Mouse (Mus musculus) thymus, adult 2 months (tissue): ENCODE results near the gene Il1r1. TPM values are rescaled to one million over a fixed set of nuclear protein-coding genes. Genes with fewer than 3 reads are reported as not detected.

Experiments used
- DNase-seq: peaks from one replicate; pipeline ENCODE4 v3.0.0; 2021
- H3K27ac ChIP-seq: fragments of 200-500 bp; 2 replicates; pipeline ENCODE4 v1.5.1; 2012; ENCODE audit warnings: low read length, control low read depth; ENCODE audit not compliant: control insufficient read depth, insufficient read depth
- H3K27me3 ChIP-seq: fragments of 200-500 bp; 2 replicates; pipeline ENCODE4 v1.6.1; 2012; ENCODE audit warnings: mild to moderate bottlenecking, low read length, moderate library complexity, mixed read lengths; ENCODE audit not compliant: control insufficient read depth, insufficient read depth
- H3K36me3 ChIP-seq: fragments of 200-500 bp; 2 replicates; pipeline ENCODE4 v1.6.1; 2012; ENCODE audit warnings: mild to moderate bottlenecking, low read length, moderate library complexity; ENCODE audit not compliant: control insufficient read depth, insufficient read depth
- H3K4me1 ChIP-seq: fragments of 200-500 bp; replicated peaks from 2 replicates; pipeline ENCODE4 v1.6.1; 2012; ENCODE audit warnings: low read length; ENCODE audit not compliant: control insufficient read depth, insufficient read depth
- H3K4me3 ChIP-seq: fragments of 200-500 bp; 2 replicates; pipeline ENCODE4 v1.5.1; 2012; ENCODE audit warnings: mild to moderate bottlenecking, low read length, control low read depth, moderate library complexity; ENCODE audit not compliant: control insufficient read depth, insufficient read depth
- CTCF ChIP-seq: fragments of 200-500 bp; IDR thresholded peaks from 2 replicates; pipeline ENCODE4 v1.5.1; 2012; ENCODE audit warnings: mild to moderate bottlenecking, control low read depth, low read length, moderate library complexity, borderline replicate concordance; ENCODE audit not compliant: control insufficient read depth, poor library complexity, insufficient read depth; ENCODE audit errors: extremely low read depth
- POLR2A ChIP-seq: fragments of 200-500 bp; IDR thresholded peaks from 2 replicates; pipeline ENCODE4 v1.6.1; 2012; ENCODE audit warnings: mild to moderate bottlenecking, low read length, control low read depth, moderate library complexity; ENCODE audit not compliant: control insufficient read depth, poor library complexity, insufficient read depth; ENCODE audit errors: extremely low read depth
- WGBS: fragments of 180-500 bp; shearing (Covaris S2); methylation state at CpG from one replicate; pipeline ENCODE4 v1.1.7; 2018; 5-methylcytosine and 5-hydroxymethylcytosine counted together
- polyA plus RNA-seq: library from polyadenylated mRNA; depleted of rRNA; stranded (reverse); fragments of >200 nt; gene quantifications from 2 replicates; pipeline ENCODE4 v1.2.3, GENCODE M21; 2012

Gene Il1r1
- polyA plus RNA-seq, 1 experiment = 3.3 TPM

GRCm38 (mm10) chr1:40273491-40273890 is 48.6 kb downstream of the Il1r1 start:
- H3K36me3 ChIP-seq = no peaks in the 10 kb centered on the region
- 100% methylated on average over 1 of the region's 1 CpGs for WGBS
- TF ChIP-seq POLR2A (no peak), CTCF (no peak)

GRCm38 (mm10) chr1:40275285-40276013 is 50.6 kb downstream of the Il1r1 start:
- Histone ChIP-seq H3K27me3 (no peaks in the 10 kb centered on the region), H3K4me1 (peaks cover 2% of the 10 kb centered on the region; the same call in 1 of the 2 replicates), H3K4me3 (no peak overlapping the region), H3K36me3 (no peaks in the 10 kb centered on the region), H3K27ac (no peak overlapping the region)
- TF ChIP-seq CTCF (no peak), POLR2A (no peak)
- DNase-seq = no peak
- WGBS = 89% methylated on average over 10 of the region's 10 CpGs

More at GRCm38 (mm10) chr1:40273491-40273890, 48.6 kb downstream of the Il1r1 start:
- Histone ChIP-seq H3K27ac (no peak overlapping the region), H3K4me3 (no peak overlapping the region), H3K27me3 (no peaks in the 10 kb centered on the region), H3K4me1 (peaks cover 5% of the 10 kb centered on the region; the same call in 1 of the 2 replicates)
- no peak for DNase-seq

GRCm38 (mm10) chr1:40277944-40278343 is 53.1 kb downstream of the Il1r1 start:
- H3K4me3 ChIP-seq = no peak overlapping the region
- TF ChIP-seq CTCF = no peak
- no peak for TF ChIP-seq POLR2A
- no peak overlapping the region for H3K27ac ChIP-seq
- DNase-seq = no peak
- no peaks in the 10 kb centered on the region for H3K27me3 ChIP-seq
- no peaks in the 10 kb centered on the region for H3K36me3 ChIP-seq
- H3K4me1 ChIP-seq = no peaks in the 10 kb centered on the region
- 91% methylated on average over 4 of the region's 4 CpGs for WGBS

GRCm38 (mm10) chr1:40278720-40279119 is 53.8 kb downstream of the Il1r1 start:
- TF ChIP-seq CTCF = no peak
- WGBS = 63% methylated on average over 2 of the region's 2 CpGs
- H3K27ac ChIP-seq = no peak overlapping the region
- H3K4me3 ChIP-seq = no peak overlapping the region
- H3K27me3 ChIP-seq = no peaks in the 10 kb centered on the region
- H3K4me1 ChIP-seq = no peaks in the 10 kb centered on the region
- no peaks in the 10 kb centered on the region for H3K36me3 ChIP-seq
- no peak for DNase-seq

- no peaks in the 10 kb centered on the region for H3K36me3 ChIP-seq
- H3K27me3 ChIP-seq = no peaks in the 10 kb centered on the region
- 95% methylated on average over 11 of the region's 11 CpGs for WGBS
- no peak overlapping the region for H3K27ac ChIP-seq
- no peak for DNase-seq
- no peak overlapping the region for H3K4me3 ChIP-seq
- H3K4me1 ChIP-seq = no peaks in the 10 kb centered on the region; the same call in 1 of the 2 replicates
- TF ChIP-seq POLR2A = no peak
- no peak for TF ChIP-seq CTCF
Observed at GRCm38 (mm10) chr1:40279182-40279743, 54.4 kb downstream of the Il1r1 start.

GRCm38 (mm10) chr1:40281950-40282349 is 57.1 kb downstream of the Il1r1 start:
- no peaks in the 10 kb centered on the region for H3K36me3 ChIP-seq
- H3K4me3 ChIP-seq = no peak overlapping the region
- no peaks in the 10 kb centered on the region; the same call in 1 of the 2 replicates for H3K4me1 ChIP-seq
- no peak for DNase-seq
- H3K27me3 ChIP-seq = no peaks in the 10 kb centered on the region
- H3K27ac ChIP-seq = no peak overlapping the region
- TF ChIP-seq CTCF (no peak), POLR2A (no peak)
- WGBS = 85% methylated on average over 4 of the region's 4 CpGs

GRCm38 (mm10) chr1:40282394-40282793 is 57.5 kb downstream of the Il1r1 start:
- 92% methylated on average over 3 of the region's 3 CpGs for WGBS
- H3K4me1 ChIP-seq = no peaks in the 10 kb centered on the region; the same call in 1 of the 2 replicates
- no peak for DNase-seq
- H3K27ac ChIP-seq = no peak overlapping the region
- no peaks in the 10 kb centered on the region for H3K36me3 ChIP-seq
- no peaks in the 10 kb centered on the region for H3K27me3 ChIP-seq
- no peak for TF ChIP-seq CTCF
- no peak for TF ChIP-seq POLR2A
- H3K4me3 ChIP-seq = no peak overlapping the region
